Mouse (Mus musculus) left cerebral cortex, postnatal 25 days (tissue): ENCODE measurements at regions not wholly inside any gene's neighbourhood (a gene's known extent, or its start where the extent isn't known, plus 50 kb on each side); places are given as distances from the start of the nearest gene placed in this dataset.
"Not testable (repeated sequence)": the region's sequence is repeated elsewhere in the genome, so short reads cannot be mapped to it uniquely, and the experiment has no call there.

Source experiments
- DNase-seq, 2 experiments: peaks; one replicate each; pipeline ENCODE4 v3.0.0; 2022; ENCODE audit warnings: low spot score in 2 of 2, mixed read lengths in 1 of 2
- intact Hi-C: fragments of 180-260 bp; cut with DNase I; formaldehyde crosslinking; loops from one replicate; pipeline ENCODE4 v1.15.1; 2025

- DNase-seq, result no peak
- intact Hi-C loops, result no loop called here
Measured at GRCm38 (mm10) chr5:12639549-12639948, 256.4 kb downstream of the Sema3d start.

DNA sequence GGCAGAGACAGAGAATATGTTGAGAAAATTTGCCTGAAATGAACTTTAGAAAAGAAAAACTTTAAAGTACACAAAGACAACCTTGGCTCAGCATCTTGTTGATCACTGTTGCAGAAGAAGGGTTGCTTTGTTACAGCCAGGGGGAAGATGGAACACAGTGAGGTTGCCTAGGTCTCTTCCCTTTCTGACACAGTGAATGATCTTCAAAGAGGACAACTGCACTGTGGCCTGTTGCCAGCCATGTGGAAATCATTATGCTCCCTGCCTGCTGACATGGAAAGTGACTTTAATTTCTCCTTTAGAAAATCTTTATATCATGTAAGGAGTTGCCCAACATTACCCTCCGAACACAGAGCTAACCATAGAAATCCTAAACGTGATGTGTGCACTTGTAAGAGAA, 263.1 kb downstream of the Sema3d start:
- DNase-seq, result no peak
- intact Hi-C loops, result no loop called here

DNA sequence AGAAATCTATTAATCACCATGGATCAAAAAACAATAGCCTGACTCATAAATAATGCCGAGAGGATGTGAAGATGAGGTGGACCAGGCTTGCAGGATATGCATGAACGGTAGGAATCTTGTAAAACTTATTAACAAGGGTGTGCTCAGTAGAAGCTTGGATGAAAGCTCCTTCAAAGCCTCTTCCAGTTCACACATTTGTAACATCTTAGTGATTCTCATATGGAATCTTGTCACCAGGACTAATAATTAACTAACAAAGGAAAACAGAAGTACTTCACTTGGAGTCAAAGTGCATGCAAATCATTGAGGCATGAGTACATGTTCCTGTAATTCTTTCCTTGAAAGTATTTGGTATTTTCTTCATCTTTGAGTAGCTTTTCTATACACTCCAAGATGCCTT, 290.5 kb downstream of the Sema3d start:
- no peak for DNase-seq
- intact Hi-C loops, result no loop called here

GRCm38 (mm10) chr5:12674134-12674533, 290.9 kb downstream of the Sema3d start:
- intact Hi-C loops, result no loop called here
- DNase-seq, result no peak

DNA sequence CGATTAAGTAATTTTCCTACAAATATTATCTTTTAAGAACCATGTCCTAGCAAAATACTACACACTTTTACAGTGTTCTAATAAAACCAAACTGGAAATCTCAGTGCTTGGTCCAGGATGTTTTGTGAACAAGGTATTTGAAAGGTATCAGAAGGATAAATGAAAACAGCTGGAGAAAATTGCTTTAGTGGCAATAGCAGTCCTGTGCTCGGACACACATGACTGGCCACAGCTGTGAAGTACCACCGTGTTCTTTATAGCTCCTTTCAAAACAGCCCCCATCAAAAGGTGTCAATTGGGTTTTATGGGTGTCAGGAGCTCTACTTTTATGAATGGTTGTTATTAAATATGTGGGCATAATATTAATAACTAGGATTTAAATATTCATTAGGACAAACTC, 293.5 kb downstream of the Sema3d start:
- intact Hi-C loops, result no loop called here
- no peak for DNase-seq

DNA sequence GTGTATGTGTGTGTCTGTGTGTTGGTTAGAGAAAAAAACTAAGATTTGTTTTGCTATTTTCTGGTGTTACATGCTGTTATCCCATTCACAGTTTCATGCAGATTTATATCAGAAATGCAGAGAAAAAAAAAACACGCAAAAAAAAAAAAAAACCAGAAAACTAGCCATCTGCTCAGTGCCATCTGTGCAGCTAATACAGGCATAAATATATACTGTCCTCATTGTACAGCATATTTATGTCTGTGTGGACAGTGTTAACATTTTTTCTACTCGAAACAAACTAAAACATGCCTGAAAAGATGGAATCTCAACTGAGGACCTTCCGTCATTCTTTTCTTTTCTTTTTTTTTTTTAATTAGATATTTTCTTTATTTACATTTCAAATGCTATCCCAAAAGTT, 331.7 kb downstream of the Sema3d start:
- peak; percentile 5 to 42 for DNase-seq
- intact Hi-C loops, result loop anchor here (5.0 to 10.0 kb wide), 3 partner anchors 92 to 950 kb away; no protein-coding TSS in a partner anchor

GRCm38 (mm10) chr5:12751514-12751913, 368.3 kb downstream of the Sema3d start:
- no peak for DNase-seq
- intact Hi-C loops, result no loop called here

DNA sequence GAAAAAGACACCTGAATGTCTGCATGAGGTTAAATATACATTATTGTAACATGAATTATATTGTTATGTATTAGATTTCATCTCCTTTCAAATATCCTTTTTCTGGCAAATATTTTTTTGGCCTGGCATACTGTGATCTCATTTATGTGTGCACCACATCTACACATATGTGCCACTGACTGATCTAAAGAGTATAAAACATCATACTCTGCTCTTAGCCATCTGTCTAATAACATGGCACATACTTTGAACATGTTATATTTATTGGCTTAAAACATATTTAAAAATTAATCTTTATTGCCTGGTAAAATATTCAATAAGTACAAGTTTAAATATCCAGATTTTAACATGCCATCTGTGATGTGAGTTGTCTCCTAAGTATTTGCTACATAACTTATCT, 365.6 kb upstream of the Sema3a start:
- no peak for DNase-seq
- intact Hi-C loops, result no loop called here

DNA sequence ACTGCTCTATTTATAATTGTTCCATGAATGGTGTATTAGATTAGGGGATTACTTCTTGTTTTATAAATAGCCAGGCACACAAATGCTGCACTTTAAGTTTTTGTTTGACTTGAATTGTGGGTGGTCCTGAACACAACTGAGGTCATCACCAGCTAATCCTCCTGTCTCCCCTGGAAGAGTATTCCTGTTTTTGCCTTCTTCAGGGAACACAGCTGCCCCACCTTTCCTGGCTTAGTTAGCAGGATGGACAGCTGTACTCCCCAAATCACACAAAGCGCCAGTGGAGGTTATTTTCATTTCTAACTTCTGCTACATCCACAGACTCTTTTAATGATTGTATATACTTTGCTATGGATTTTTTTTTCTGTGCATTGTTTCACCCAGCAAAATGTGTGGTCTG, 357.8 kb upstream of the Sema3a start:
- intact Hi-C loops, result no loop called here
- no peak for DNase-seq

DNA sequence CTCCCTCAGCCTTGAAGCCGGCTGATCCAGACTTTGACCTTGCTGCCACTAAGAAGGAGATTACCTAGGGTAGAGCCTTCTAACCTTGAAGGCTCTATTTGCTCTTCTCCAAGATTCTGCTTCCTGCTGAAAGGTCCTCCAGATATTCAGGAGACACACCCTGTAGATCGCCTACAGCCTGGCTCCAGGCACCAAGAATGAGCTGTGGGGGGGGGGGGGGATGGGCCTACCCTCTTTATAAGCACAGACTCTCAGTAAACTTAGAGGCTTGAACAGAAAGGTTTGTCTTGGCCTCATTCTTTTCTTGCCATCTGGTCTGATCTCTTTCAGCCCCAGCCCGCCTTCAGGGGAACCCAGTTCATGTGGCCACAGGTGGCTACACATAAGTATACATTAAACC, 342.5 kb upstream of the Sema3a start:
- intact Hi-C loops, result no loop called here
- no peak for DNase-seq

- no peak for DNase-seq
- intact Hi-C loops, result loop anchor here (5.0 kb wide), 1 partner anchor 91 kb away; no protein-coding TSS in a partner anchor
Measured at GRCm38 (mm10) chr5:12808729-12809128, 316.5 kb upstream of the Sema3a start.

DNA sequence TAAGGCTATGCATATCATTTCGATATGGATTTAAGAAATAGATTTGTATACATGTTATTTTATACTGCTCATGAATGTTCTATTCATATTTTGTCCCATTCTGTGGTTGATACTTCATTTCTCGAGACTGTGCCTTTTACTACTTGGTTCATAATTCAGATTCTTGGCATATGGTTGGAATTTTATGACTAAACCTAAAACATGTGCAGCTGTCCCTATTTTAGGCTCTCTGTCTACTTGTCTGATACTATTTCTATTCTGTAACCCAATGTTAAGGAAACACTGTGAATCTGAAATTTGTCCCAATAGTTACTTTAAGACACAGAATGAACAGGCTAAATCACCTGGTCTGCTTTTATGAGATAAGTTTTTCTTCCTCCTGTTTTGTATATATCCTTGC, 315.3 kb upstream of the Sema3a start:
- DNase-seq, result peak; percentile 2 to 63
- intact Hi-C loops, result loop anchor here (5.0 to 10.0 kb wide), 2 partner anchors 93 to 565 kb away; no protein-coding TSS in a partner anchor

DNA sequence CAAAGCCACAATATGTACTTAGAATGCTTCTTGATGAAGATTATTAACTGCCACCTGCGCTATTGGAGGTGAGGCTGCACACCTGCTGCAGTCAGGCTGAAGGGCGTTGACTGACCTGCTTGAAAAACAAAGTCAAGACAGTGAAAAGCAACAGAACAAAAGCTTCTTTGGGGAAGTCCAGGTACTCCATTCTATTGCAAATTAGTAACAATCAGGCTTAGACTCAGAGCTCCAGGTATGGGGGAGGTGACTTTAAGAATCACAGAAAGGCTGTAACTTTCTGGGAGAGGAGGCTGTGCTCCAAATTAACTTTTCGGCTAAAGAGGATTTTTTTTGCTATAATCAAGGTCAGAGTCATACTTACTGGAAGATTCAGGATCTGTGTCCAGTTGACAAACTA, 278.0 kb upstream of the Sema3a start:
- intact Hi-C loops, DNase-seq: not testable (repeated sequence)

DNA sequence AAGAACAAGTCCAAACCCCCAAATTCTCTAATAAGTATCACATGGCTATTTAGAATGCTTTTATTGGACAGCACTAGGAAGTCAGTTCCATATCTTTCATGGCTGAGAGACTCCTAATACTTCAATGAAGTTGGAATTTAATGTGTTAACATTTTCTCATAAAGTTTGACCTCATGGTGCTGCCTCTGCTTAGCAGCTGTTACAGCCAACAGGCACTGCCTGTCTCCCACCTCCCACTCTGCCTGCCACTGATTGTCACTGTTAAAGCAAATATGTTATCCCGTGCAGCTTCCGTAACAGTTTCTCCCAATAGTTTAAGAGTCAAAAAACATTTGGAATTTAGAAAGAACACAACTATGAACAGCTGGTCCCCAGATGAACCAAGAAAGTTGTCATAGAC, 268.3 kb upstream of the Sema3a start:
- no peak for DNase-seq
- intact Hi-C loops, result no loop called here

DNA sequence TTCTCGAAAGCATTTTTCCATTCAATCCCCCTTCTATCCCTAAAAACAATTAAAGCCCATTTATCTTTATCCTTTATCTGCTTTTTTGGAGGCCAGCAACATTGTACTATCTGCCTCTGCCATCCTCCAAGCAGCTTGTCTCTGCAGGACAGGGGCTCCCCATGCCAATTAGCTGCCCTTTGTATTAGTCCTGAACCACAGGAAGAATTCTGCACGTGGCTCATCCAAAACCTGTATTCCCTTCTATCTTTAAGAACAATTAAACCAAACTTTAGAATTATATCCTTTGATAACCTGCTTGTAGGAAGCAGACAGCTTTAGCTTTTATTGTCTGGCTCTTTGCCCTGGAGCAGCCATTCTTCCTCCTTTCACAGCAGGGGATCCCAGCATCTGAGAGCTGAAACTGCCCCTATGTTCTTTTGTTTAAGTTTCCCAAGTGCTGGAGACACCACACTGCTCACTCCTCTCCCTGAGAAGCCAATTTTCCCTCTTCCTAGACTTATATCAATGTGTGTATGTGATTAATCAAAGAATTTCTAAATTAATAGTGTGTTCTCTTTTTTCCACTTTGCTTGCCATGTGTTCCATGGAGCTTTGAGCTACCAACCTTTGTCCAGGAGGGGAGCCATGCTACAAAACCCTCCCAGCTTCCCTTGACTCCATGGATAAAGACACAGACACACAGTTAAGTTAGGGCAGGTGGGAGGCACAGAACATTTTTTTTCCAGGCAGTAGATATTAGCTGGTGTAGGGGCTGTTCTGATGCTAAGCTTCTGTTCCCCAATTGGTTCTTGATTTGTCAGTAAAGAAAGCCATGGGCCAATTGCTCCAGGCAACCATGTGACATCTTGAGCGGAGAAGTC, 256.6 kb upstream of the Sema3a start:
- intact Hi-C loops, result no loop called here
- DNase-seq, result no peak

DNA sequence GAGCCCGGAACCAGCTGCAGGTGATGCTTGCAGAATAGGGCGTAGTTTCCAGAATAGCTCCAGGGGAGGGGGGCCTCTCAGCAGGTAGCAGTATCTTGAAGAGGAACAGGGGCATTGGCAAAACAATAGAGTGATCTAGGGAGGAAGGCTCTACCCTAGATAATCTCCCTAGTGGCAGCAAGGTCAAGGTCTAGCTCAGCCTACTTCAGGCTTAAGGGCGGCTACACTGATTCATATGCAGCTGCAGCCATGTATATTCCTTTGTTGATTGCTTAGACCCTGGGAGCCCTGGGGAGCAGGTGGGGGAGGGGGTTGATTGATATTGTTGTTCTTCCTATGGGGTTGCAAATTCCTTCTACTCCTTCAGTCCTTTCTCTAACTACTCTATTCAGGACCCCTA, 252.3 kb upstream of the Sema3a start:
- DNase-seq, result no peak
- intact Hi-C loops, result no loop called here

- no peak for DNase-seq
Measured at GRCm38 (mm10) chr5:12877595-12878296, 247.5 kb upstream of the Sema3a start.

DNA sequence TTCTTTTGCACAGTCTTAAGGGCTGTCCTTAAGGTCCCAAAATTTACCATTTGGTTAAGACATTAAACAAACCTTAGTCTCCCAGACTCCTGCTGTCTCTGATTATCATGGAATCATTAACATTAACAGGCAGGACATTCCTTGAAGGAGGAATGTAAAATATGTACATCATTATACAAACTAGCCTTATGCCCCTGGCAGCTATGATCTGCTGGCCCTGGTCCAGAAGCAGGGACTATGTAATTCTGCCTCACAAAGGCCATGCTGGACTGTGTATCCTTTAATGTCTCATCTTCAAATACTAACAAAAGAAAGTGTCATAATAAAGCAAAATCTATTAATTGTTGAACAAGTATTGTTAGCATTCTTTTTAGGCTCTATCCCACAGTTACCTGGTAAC, 232.9 kb upstream of the Sema3a start:
- intact Hi-C loops, result no loop called here
- DNase-seq, result no peak

More at GRCm38 (mm10) chr5:12877595-12878296, 247.5 kb upstream of the Sema3a start:
- intact Hi-C loops, result no loop called here

- no peak for DNase-seq
- intact Hi-C loops, result no loop called here
Measured at GRCm38 (mm10) chr5:12894638-12895037, 230.6 kb upstream of the Sema3a start.

DNA sequence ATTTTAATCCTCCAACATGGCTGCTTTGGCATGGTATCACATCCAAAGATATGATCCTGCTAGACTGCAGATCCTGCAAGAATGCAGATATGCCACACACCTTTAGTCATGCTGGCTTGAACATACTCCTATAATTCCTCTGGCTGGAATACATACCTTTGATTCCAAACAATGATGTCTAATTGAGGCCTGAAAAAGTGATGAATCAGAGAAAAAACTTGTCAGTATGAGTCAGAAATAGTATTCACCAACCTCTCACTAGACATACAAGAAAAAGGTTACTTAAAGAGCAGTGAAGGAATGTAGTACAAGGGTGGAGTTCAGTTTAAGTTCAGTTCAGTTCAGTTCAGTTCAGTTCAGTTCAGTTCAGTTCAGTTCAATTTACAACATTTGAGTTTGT, 214.5 kb upstream of the Sema3a start:
- DNase-seq, result no peak
- intact Hi-C loops, result no loop called here

GRCm38 (mm10) chr5:12914395-12914794, 210.8 kb upstream of the Sema3a start:
- no peak for DNase-seq
- intact Hi-C loops, result no loop called here
